Mouse (Mus musculus): ENCODE data around the gene Apbb2. TPM values are rescaled to one million over a fixed set of nuclear protein-coding genes. Genes with fewer than 3 reads are reported as not detected.

The Apbb2 gene
- polyA plus RNA-seq, 1 experiment from 2014 or later, result 5.6 TPM

DNA sequence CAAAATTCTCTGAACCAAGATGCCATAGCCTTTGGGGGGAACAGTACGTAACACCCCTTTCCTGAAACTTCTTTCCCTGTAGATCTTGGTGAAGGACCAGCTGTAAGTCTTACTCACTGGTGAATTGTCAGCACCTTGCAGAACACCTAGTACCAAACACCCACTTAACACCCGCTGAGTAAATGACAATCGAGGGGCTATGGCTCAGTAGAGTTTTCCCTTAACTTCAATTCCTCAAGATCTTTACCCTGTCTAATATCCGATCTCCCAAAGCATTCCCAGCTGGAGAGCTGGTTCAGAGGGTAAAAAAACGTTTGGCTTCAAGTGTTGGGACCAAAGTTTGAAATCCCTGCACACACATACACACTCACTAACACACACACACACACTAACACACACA lies 109.4 kb downstream of the Apbb2 start:
- ATAC-seq, result no peak
- DNase-seq, result no peak
- Histone ChIP-seq H3K4me2 (ENCODE audit: low read depth, low read length) (no peak overlapping the region), H3K9ac (replicated peaks) (no peak overlapping the region), H3K4me1 (ENCODE audit: insufficient read depth) (peaks cover 2% of the 10 kb centered on the region; the same call in 1 of the 2 replicates), H3K36me3 (replicated peaks; ENCODE audit: insufficient read depth, low read length) (no peaks in the 10 kb centered on the region), H3K27me3 (ENCODE audit: insufficient read depth, low read length) (no peaks in the 10 kb centered on the region), H3K4me3 (ENCODE audit: low read depth, low read length) (no peak overlapping the region), H3K9me3 (ENCODE audit: low read length) (no peaks in the 10 kb centered on the region), H3K27ac (ENCODE audit: low read depth) (no peak overlapping the region)
- TF ChIP-seq CTCF (IDR thresholded peaks at IDR 0.05; ENCODE audit: low read depth) (no peak), EP300 (IDR thresholded peaks at IDR 0.05; ENCODE audit: low read depth) (no peak)
- WGBS (ENCODE audit: insufficient replicate concordance), result 67% methylated on average over 5 of the region's 5 CpGs

DNA sequence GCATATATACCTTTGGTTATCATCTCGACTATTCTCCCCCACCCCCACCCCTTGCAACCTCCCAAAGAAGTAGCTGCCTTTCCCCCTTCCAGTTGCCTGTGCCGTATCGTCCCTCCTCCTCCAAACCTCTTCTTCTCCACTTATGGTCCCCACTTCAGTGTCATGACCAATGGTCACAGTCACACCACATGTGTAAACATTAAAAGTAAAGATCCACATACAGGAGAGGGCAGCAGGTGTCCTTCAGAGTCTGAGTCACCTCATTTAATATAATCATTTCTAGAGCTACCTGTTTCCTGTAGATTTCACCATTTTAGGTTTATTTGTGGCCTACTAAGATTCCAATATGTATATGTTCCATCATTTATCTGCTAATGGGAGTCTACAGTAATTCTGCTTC lies 113.0 kb downstream of the Apbb2 start:
- Histone ChIP-seq H3K4me1 (ENCODE audit: insufficient read depth) (peaks cover 2% of the 10 kb centered on the region; the same call in 1 of the 2 replicates), H3K4me2 (ENCODE audit: low read depth, low read length) (no peak overlapping the region), H3K27me3 (ENCODE audit: insufficient read depth, low read length) (no peaks in the 10 kb centered on the region), H3K27ac (ENCODE audit: low read depth) (no peak overlapping the region), H3K36me3 (replicated peaks; ENCODE audit: insufficient read depth, low read length) (no peaks in the 10 kb centered on the region; the same call in 1 of the 2 replicates), H3K9ac (replicated peaks) (no peak overlapping the region), H3K9me3 (ENCODE audit: low read length) (no peaks in the 10 kb centered on the region), H3K4me3 (ENCODE audit: low read depth, low read length) (no peak overlapping the region)
- TF ChIP-seq EP300 (IDR thresholded peaks at IDR 0.05; ENCODE audit: low read depth) (no peak), CTCF (IDR thresholded peaks at IDR 0.05; ENCODE audit: low read depth) (no peak)
- WGBS (ENCODE audit: insufficient replicate concordance), result 50% methylated on average over 3 of the region's 3 CpGs
- DNase-seq, result no peak
- no peak for ATAC-seq

DNA sequence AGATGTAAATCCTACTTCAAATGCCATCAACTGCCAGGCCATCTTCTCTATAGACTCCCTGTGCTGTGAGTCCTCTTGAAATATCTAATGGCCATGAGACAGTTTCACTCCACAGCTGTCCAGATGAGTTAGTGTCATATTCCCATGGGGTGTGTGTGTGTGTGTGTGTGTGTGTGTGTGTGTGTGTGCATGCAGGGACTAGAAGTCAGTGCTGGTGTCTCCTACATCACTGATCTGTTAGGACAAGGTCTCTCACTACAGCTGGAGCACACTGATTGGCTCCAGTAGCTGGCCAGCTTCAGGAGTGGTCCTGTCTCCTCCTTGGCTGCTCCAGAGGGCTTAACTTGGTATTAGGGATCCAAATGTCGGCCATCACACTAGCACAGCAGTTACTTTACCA lies 113.5 kb downstream of the Apbb2 start:
- DNase-seq, result no peak
- Histone ChIP-seq H3K27me3 (ENCODE audit: insufficient read depth, low read length) (no peaks in the 10 kb centered on the region), H3K36me3 (replicated peaks; ENCODE audit: insufficient read depth, low read length) (no peaks in the 10 kb centered on the region; the same call in 1 of the 2 replicates), H3K27ac (ENCODE audit: low read depth) (no peak overlapping the region), H3K9ac (replicated peaks) (no peak overlapping the region), H3K4me2 (ENCODE audit: low read depth, low read length) (no peak overlapping the region), H3K9me3 (ENCODE audit: low read length) (peaks cover 4% of the 10 kb centered on the region; the same call in 1 of the 2 replicates), H3K4me3 (ENCODE audit: low read depth, low read length) (no peak overlapping the region), H3K4me1 (ENCODE audit: insufficient read depth) (peaks cover 2% of the 10 kb centered on the region; the same call in 1 of the 2 replicates)
- TF ChIP-seq CTCF (IDR thresholded peaks at IDR 0.05; ENCODE audit: low read depth), result no peak
- no peak for TF ChIP-seq EP300 (IDR thresholded peaks at IDR 0.05; ENCODE audit: low read depth)
- ATAC-seq, result no peak
- 45% methylated on average over 1 of the region's 1 CpGs for WGBS (ENCODE audit: insufficient replicate concordance)

- no peak for ATAC-seq
Measured at GRCm38 (mm10) chr5:66504434-66504747, 114.2 kb downstream of the Apbb2 start.

DNA sequence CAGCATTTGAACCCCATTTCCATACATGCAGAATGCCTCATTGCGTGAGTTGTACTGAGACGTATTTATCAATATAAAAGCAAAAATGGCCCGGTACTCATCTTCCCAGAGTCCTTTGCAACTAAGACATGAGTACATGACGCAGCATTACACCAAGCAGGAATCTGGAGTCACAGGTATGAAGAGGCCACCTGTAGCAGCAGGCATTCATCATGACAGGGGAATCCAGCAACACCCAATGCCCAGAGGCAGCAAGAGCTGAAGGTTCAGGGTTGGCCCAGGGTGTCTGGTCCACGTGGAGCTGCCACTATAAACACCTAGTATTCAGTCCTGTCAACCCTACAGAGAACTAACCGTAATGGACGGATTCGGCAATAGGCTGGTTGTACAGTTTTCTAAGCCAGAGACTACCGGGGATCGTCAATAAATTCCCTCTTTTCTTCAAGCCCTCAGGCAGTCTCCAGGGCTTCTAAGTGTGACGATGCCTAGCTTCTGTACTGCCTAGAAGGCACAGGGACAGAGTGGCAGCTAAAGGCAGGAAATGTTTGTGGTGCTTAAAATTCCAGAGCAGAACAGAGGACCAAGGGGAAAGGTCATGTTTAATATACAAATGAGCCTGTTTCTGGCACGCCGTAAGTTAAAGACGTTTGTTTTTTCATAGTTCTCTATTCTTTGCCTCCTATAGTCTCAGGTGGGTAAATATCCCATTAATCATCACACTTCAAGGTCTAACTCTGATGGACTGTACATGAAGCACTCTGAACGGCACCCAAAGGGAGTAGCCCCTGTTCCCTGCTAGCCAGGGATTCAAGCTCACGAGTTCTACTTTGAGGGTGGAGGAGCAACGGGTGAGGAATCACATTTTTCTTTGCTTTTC lies 114.8 kb downstream of the Apbb2 start:
- H3K4me3 ChIP-seq (ENCODE audit: low read depth, low read length), result no peak overlapping the region
- ATAC-seq (no peak; the same call in 1 of the 2 replicates), DNase-seq (no peak)
- H3K4me1 ChIP-seq (ENCODE audit: insufficient read depth), result peaks cover 2% of the 10 kb centered on the region; the same call in 1 of the 2 replicates
- no peak overlapping the region for H3K9ac ChIP-seq (replicated peaks)
- peak overlapping the region; percentile 19; the same call in 1 of the 2 replicates for H3K27ac ChIP-seq (ENCODE audit: low read depth)
- WGBS (ENCODE audit: insufficient replicate concordance), result 48% methylated on average over 17 of the region's 17 CpGs
- H3K27me3 ChIP-seq (ENCODE audit: insufficient read depth, low read length), result no peaks in the 10 kb centered on the region
- TF ChIP-seq CTCF (IDR thresholded peaks at IDR 0.05; ENCODE audit: low read depth), result no peak
- no peak for TF ChIP-seq EP300 (IDR thresholded peaks at IDR 0.05; ENCODE audit: low read depth)
- no peaks in the 10 kb centered on the region; the same call in 1 of the 2 replicates for H3K36me3 ChIP-seq (replicated peaks; ENCODE audit: insufficient read depth, low read length)
- peaks cover 4% of the 10 kb centered on the region; the same call in 1 of the 2 replicates for H3K9me3 ChIP-seq (ENCODE audit: low read length)
- 0 out of 2 replicates have a peak overlapping the region, but pooled peaks have one; percentile 24 for H3K4me2 ChIP-seq (ENCODE audit: low read depth, low read length)

More at GRCm38 (mm10) chr5:66504434-66504747, 114.2 kb downstream of the Apbb2 start:
- peaks cover 4% of the 10 kb centered on the region; the same call in 1 of the 2 replicates for H3K9me3 ChIP-seq (ENCODE audit: low read length)
- no peak for DNase-seq
- H3K36me3 ChIP-seq (replicated peaks; ENCODE audit: insufficient read depth, low read length), result no peaks in the 10 kb centered on the region; the same call in 1 of the 2 replicates
- TF ChIP-seq EP300 (IDR thresholded peaks at IDR 0.05; ENCODE audit: low read depth) (no peak), CTCF (IDR thresholded peaks at IDR 0.05; ENCODE audit: low read depth) (no peak)
- peaks cover 2% of the 10 kb centered on the region; the same call in 1 of the 2 replicates for H3K4me1 ChIP-seq (ENCODE audit: insufficient read depth)
- H3K4me2 ChIP-seq (ENCODE audit: low read depth, low read length), result 0 out of 2 replicates have a peak overlapping the region, but pooled peaks have one; percentile 24
- WGBS (ENCODE audit: insufficient replicate concordance), result 56% methylated on average over 6 of the region's 6 CpGs
- H3K27me3 ChIP-seq (ENCODE audit: insufficient read depth, low read length), result no peaks in the 10 kb centered on the region
- H3K4me3 ChIP-seq (ENCODE audit: low read depth, low read length), result no peak overlapping the region
- H3K27ac ChIP-seq (ENCODE audit: low read depth), result peak overlapping the region; percentile 19; the same call in 1 of the 2 replicates
- no peak overlapping the region for H3K9ac ChIP-seq (replicated peaks)

DNA sequence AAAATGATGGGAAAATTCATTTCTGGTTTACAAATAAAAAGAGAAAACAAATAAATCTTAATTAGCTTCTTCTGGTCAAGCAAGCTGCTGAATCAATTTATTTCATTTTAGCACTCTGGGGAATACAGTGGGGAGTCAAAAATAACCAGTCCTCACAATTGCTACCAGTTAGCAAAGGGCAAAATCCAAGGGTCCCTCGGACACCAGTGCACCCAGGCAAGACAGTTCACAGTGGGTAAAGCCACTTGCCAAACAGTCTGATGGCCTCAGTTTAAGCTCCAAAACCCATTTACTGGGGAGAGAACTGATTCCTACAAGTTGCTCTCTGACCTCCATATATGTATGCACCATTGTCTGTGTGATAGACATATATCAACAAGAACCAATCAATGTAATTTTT lies 115.6 kb downstream of the Apbb2 start:
- H3K9ac ChIP-seq (replicated peaks), result no peak overlapping the region
- ATAC-seq, result no peak
- peaks cover 4% of the 10 kb centered on the region; the same call in 1 of the 2 replicates for H3K9me3 ChIP-seq (ENCODE audit: low read length)
- H3K4me3 ChIP-seq (ENCODE audit: low read depth, low read length), result no peak overlapping the region
- H3K4me1 ChIP-seq (ENCODE audit: insufficient read depth), result peaks cover 2% of the 10 kb centered on the region; the same call in 1 of the 2 replicates
- TF ChIP-seq CTCF (IDR thresholded peaks at IDR 0.05; ENCODE audit: low read depth) (no peak), EP300 (IDR thresholded peaks at IDR 0.05; ENCODE audit: low read depth) (no peak)
- WGBS (ENCODE audit: insufficient replicate concordance), result 53% methylated on average over 1 of the region's 1 CpGs
- H3K27ac ChIP-seq (ENCODE audit: low read depth), result no peak overlapping the region
- H3K27me3 ChIP-seq (ENCODE audit: insufficient read depth, low read length), result no peaks in the 10 kb centered on the region
- no peak for DNase-seq
- no peaks in the 10 kb centered on the region; the same call in 1 of the 2 replicates for H3K36me3 ChIP-seq (replicated peaks; ENCODE audit: insufficient read depth, low read length)
- H3K4me2 ChIP-seq (ENCODE audit: low read depth, low read length), result no peak overlapping the region

Data from liver, postnatal 0 days (tissue).